Mouse (Mus musculus) neutrophil, adult 65 days (primary cell): ENCODE data around the gene Cav2. TPM values are rescaled to one million over a fixed set of nuclear protein-coding genes. Genes with fewer than 3 reads are reported as not detected.

Experiments
- total RNA-seq: library from RNA; stranded (reverse); gene quantifications from 2 replicates; pipeline ENCODE4 v1.2.4, GENCODE M21; 2023

Gene Cav2
- 1.7 and 3.1 TPM in 2 replicates for total RNA-seq

GRCm38 (mm10) chr6:17280939-17281756, at the start of gene Cav2:
Gene Cav2, plus strand, starts transcription at chr6:17281185.

GRCm38 (mm10) chr6:17305954-17306601, 25.1 kb downstream of the Cav2 start, which contains the start of gene Cav1:
Gene Cav1, plus strand, starts transcription at chr6:17306335.

Other genes starting within 250 kb of the Cav2 start
- 54.4 and 58.2 TPM in 2 replicates for gene Tes, start 216.0 kb upstream of the Cav2 start, total RNA-seq
- not detected in 2 replicates for gene Cav1, start 25.1 kb downstream of the Cav2 start, total RNA-seq
- 9.5 and 14.7 TPM in 2 replicates for gene Met, start 182.6 kb downstream of the Cav2 start, total RNA-seq